Mouse (Mus musculus): ENCODE measurements around the gene Catip. TPM values are rescaled to one million over a fixed set of nuclear protein-coding genes. Genes with fewer than 3 reads are reported as not detected.
A peak's percentile ranks its signal among the peaks of the same experiment; 100 is the strongest.

The Catip gene
- polyA plus RNA-seq, 1 experiment: 0.60 TPM

DNA sequence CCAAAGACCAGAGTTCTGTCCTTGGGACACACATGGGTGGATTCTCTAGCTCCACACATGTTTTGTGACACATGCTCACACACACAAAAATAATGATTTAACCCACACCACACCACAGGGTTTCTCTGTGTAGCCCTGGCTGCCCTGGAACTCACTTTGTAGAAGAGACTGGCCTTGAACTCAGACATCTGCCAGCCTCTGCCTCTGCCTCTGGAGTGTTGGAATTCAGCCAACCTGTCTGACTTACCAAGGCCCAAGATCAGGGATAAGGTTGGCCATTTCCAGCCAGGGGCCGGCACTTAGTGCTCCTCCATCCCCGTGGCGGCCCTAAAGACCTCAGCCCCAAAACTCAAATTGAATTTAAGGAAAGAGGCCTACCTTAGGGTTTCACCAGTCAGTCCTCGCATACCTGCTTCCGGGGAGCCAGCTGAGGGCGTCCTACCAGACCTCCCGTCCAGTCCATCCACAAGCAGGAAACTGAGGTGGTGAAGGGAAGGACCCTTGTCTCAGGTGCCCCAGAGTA is 26.6 kb downstream of the Catip start:
- Histone ChIP-seq H3K4me1 (ENCODE audit: control insufficient read depth, insufficient read depth, low read length) (peaks cover 18% of the 10 kb centered on the region), H3K4me3 (ENCODE audit: insufficient read depth, low read length) (no peak overlapping the region), H3K27ac (ENCODE audit: insufficient read depth, low read depth, low read length) (no peak overlapping the region)
- TF ChIP-seq CTCF (IDR thresholded peaks at IDR 0.05; ENCODE audit: low read depth, low read length) (no peak), POLR2A (IDR thresholded peaks at IDR 0.05; ENCODE audit: borderline replicate concordance, low read depth, low read length) (no peak)

DNA sequence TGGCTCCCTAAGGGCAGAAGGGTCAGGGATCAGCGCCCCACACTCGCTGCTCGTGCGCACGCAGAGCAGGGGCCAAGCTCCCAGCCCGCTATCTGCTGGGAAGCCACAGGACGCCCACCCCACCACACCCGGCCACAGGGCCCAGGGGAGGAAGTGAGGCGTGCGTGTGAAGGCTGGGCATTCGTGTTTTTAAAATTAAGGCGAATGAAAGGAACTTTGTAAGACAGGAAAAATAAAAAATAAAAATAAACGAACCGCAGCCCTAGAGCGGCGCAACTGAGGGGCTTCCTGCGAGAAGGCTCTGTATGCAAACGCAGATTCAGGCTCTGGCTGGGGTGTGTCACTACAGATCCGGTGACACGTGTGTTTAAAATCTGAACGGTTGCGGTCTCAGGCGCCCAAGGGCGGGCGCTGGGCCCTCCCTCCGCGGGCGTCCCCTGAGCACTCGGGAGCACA is 28.0 kb downstream of the Catip start:
- TF ChIP-seq POLR2A (IDR thresholded peaks at IDR 0.05; ENCODE audit: borderline replicate concordance, low read depth, low read length) (no peak), CTCF (IDR thresholded peaks at IDR 0.05; ENCODE audit: low read depth, low read length) (no peak)
- no peak overlapping the region for H3K27ac ChIP-seq (ENCODE audit: insufficient read depth, low read depth, low read length)
- H3K4me3 ChIP-seq (ENCODE audit: insufficient read depth, low read length): no peak overlapping the region
- H3K4me1 ChIP-seq (ENCODE audit: control insufficient read depth, insufficient read depth, low read length): peaks cover 18% of the 10 kb centered on the region

DNA sequence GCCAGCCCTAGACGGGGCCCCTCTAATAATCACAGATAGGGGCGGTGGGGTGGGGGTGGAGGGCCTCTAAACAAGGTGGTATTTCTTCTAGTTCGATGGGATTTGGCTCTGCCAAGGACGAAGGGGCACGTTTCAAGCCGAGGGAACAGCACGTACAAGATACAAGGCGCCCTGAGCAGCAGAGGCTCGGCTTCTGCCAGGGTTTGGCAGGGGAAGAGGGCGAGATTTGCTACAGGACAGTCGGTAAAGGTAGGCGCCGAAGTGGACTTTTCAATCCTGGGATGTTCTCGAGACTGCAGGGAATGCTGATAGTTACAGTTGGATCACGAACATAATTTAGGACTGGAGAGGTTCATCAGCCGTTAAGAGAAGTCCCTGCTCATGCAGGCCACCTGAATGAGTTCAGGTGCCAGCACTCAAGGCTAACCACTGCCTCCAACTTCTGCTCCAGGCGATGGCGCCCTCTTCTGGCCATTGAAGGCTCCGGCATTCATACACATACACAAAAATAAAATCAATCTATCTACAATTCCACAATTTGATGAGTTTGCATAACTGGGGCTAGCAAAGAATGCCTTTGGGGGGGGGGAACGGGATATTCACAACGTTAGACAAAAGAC is 28.5 kb downstream of the Catip start:
- TF ChIP-seq CTCF (IDR thresholded peaks at IDR 0.05; ENCODE audit: low read depth, low read length): peak; percentile 42
- no peak for TF ChIP-seq POLR2A (IDR thresholded peaks at IDR 0.05; ENCODE audit: borderline replicate concordance, low read depth, low read length)
- Histone ChIP-seq H3K4me3 (ENCODE audit: insufficient read depth, low read length) (peak overlapping the region; percentile 52; the same call in 1 of the 2 replicates), H3K4me1 (ENCODE audit: control insufficient read depth, insufficient read depth, low read length) (peaks cover 18% of the 10 kb centered on the region), H3K27ac (ENCODE audit: insufficient read depth, low read depth, low read length) (peak overlapping the region; percentile 60)

DNA sequence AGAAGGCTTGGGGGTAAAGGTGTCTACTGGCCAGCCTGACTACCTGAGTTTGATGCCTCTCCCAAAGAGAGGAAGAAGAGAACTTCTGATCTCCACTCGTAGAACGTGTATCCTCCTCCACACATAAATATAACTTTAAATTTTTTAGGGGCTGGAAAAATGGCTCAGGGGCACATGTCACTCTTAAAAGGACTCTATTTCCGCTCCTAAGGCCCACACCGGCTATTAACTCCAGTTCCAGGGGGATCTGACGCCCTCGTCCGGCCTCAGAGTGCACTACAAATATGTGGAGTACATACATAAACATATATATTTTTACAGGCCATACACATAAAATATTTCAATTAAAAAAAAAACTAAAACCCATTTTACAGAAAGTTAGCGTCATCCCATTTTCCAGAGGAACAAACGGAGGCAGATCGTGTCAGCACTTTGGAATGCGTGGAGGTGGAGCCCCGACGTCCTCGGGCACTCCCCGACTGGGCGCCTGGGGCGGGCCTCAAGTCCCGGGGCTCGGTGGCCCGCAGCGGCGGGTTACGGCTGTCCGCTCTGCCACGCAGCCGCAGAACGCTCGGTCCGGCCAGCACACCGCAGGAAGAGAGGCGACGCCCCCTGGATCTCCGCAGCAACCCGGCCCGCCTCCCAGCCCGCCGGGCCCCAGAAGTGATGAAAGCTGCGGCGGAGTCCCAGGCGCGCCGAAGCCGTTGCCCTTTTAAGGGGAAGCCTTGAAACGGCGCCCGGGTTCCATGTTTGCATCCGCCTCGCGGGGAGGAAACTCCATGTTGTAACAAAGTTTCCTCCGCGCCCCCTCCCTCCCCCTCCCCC is 29.2 kb downstream of the Catip start, which contains the start of gene Ctdsp1:
Ctdsp1 (plus strand) TSS at position 586 of the 825 bp plus-strand sequence.
- Histone ChIP-seq H3K4me3 (ENCODE audit: insufficient read depth, low read length) (peak within 1 kb of the TSS; percentile 91), H3K27ac (ENCODE audit: insufficient read depth, low read depth, low read length) (peak within 1 kb of the TSS; percentile 83), H3K4me1 (ENCODE audit: control insufficient read depth, insufficient read depth, low read length) (peaks cover 18% of the 10 kb centered on the region)
- TF ChIP-seq CTCF (IDR thresholded peaks at IDR 0.05; ENCODE audit: low read depth, low read length) (peak; percentile 18; the same call in 1 of the 2 replicates), POLR2A (IDR thresholded peaks at IDR 0.05; ENCODE audit: borderline replicate concordance, low read depth, low read length) (no peak)

DNA sequence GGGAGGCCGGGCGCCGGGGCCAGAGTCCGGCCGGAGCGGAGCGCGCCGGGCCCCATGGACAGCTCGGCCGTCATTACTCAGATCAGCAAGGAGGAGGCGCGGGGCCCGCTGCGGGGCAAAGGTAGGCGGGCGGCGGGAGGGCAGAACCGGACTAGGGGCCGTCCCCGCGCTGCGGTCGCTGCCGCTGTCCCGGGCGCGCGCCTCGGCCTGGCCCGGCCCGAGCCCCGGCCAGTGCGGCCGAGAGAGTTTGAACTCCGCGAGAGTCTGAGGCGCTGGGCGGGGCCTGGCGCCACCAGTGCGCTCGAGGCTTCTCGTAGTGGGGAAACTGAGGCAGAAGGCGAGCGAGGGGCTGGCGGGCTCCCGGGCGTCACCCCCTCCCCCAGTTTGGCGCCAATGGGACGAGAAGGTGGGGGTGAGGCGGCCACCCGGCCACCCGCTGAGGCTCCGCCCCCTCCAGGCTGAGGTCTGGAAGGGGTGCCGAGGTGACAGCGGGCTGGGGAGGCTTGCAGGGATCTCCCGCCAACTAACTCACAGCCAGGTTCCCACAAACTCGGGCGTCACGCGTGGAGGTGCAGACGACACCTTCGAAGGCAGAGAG is 30.0 kb downstream of the Catip start:
- H3K27ac ChIP-seq (ENCODE audit: insufficient read depth, low read depth, low read length): peak overlapping the region; percentile 83
- peak overlapping the region; percentile 91 for H3K4me3 ChIP-seq (ENCODE audit: insufficient read depth, low read length)
- TF ChIP-seq CTCF (IDR thresholded peaks at IDR 0.05; ENCODE audit: low read depth, low read length) (no peak), POLR2A (IDR thresholded peaks at IDR 0.05; ENCODE audit: borderline replicate concordance, low read depth, low read length) (no peak)
- H3K4me1 ChIP-seq (ENCODE audit: control insufficient read depth, insufficient read depth, low read length): peaks cover 16% of the 10 kb centered on the region

DNA sequence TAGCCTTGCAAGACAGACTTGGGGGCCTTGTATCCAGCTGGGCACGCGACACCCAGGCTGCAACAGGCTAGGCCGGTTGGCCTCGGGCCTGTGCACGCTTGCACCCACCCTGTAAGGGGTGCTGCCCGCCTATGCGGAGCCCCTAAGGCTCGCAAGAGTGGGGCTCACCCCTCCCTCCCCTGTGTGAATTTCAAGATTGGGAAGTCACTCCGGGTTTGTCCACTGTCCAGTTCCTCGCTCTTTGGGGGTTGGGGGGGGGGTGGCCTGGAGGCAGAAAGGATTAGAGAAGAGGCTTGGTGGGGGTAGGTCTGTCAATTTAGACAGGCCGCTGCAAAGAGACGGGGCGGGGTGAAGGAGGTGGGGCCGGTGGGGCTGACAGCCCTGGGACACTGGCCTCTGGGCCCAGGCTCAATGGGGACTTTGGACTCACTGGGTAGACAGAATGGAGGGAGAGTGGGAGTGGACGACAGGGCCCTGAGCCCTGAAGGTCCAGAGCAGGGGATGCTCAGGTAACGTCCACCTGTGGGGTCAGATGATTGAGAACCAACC is 30.6 kb downstream of the Catip start:
- Histone ChIP-seq H3K4me3 (ENCODE audit: insufficient read depth, low read length) (peak overlapping the region; percentile 91), H3K4me1 (ENCODE audit: control insufficient read depth, insufficient read depth, low read length) (peaks cover 12% of the 10 kb centered on the region), H3K27ac (ENCODE audit: insufficient read depth, low read depth, low read length) (peak overlapping the region; percentile 83)
- TF ChIP-seq POLR2A (IDR thresholded peaks at IDR 0.05; ENCODE audit: borderline replicate concordance, low read depth, low read length): no peak
- no peak for TF ChIP-seq CTCF (IDR thresholded peaks at IDR 0.05; ENCODE audit: low read depth, low read length)

DNA sequence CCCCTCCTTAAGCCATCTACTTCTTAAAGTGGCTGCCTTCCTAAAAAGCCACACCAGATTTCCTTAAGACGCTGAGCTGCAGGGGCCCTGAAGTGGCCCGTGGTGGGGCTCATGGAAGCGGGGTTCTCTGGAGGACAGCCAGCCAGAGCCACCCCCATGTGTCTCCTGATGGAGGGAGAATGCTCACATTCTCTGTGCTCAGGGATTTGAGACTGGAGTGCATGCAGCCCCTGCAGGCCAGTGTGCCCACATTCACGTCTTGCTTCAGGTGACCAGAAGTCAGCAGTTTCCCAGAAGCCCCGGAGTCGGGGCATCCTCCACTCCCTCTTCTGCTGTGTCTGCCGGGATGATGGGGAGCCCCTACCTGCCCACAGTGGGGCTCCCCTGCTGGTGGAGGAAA is 31.1 kb downstream of the Catip start:
- no peak for TF ChIP-seq CTCF (IDR thresholded peaks at IDR 0.05; ENCODE audit: low read depth, low read length)
- TF ChIP-seq POLR2A (IDR thresholded peaks at IDR 0.05; ENCODE audit: borderline replicate concordance, low read depth, low read length): no peak
- peak overlapping the region; percentile 83; the same call in 1 of the 2 replicates for H3K27ac ChIP-seq (ENCODE audit: insufficient read depth, low read depth, low read length)
- peaks cover 10% of the 10 kb centered on the region for H3K4me1 ChIP-seq (ENCODE audit: control insufficient read depth, insufficient read depth, low read length)
- H3K4me3 ChIP-seq (ENCODE audit: insufficient read depth, low read length): peak overlapping the region; percentile 91

DNA sequence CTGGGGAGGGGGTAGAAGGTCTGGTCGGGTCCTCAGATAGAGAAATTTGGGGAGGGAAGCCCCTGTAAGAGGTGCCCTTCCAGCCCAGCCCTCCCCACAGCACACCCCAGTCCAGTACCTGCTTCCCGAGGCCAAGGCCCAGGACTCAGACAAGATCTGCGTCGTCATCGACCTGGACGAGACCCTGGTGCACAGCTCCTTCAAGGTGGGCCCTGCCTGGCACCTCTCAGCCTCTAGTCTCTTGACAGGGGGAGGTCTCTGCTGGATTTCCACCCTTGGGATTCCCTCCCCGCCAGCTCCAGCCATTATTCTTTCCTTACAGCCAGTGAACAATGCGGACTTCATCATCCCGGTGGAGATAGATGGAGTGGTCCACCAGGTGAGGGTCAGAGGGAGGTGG is 31.8 kb downstream of the Catip start:
- TF ChIP-seq CTCF (IDR thresholded peaks at IDR 0.05; ENCODE audit: low read depth, low read length) (no peak), POLR2A (IDR thresholded peaks at IDR 0.05; ENCODE audit: borderline replicate concordance, low read depth, low read length) (no peak)
- Histone ChIP-seq H3K4me1 (ENCODE audit: control insufficient read depth, insufficient read depth, low read length) (peaks cover 10% of the 10 kb centered on the region), H3K4me3 (ENCODE audit: insufficient read depth, low read length) (no peak overlapping the region), H3K27ac (ENCODE audit: insufficient read depth, low read depth, low read length) (no peak overlapping the region)

DNA sequence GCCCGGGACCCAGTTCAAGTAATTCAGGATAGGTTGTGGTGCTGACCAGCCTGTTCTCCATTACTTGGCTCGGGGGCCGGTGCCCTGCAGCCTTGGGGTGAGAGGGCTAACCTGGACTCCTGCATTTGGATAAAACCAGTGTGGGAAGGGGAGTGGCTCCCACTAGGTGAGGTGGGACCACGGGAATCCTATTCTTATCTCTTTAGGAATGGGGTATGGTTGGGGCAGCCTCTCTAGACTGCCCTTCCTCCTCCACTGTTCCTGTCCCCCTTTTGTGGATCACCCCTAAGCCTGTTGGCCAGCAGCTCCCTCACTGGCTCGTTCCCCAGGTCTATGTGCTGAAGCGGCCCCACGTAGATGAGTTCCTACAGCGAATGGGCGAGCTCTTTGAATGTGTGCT is 32.4 kb downstream of the Catip start:
- TF ChIP-seq CTCF (IDR thresholded peaks at IDR 0.05; ENCODE audit: low read depth, low read length): no peak
- TF ChIP-seq POLR2A (IDR thresholded peaks at IDR 0.05; ENCODE audit: borderline replicate concordance, low read depth, low read length): no peak
- no peak overlapping the region for H3K27ac ChIP-seq (ENCODE audit: insufficient read depth, low read depth, low read length)
- peaks cover 10% of the 10 kb centered on the region for H3K4me1 ChIP-seq (ENCODE audit: control insufficient read depth, insufficient read depth, low read length)
- H3K4me3 ChIP-seq (ENCODE audit: insufficient read depth, low read length): no peak overlapping the region

All from bone marrow macrophage, adult 2 months (primary cell).